Mouse (Mus musculus) lung, postnatal 14 days (tissue): ENCODE results near the gene Tbp.
"Not testable (repeated sequence)": the region's sequence is repeated elsewhere in the genome, so short reads cannot be mapped to it uniquely, and the experiment has no call there.

Experiments
- DNase-seq: peaks from one replicate; pipeline ENCODE4 v3.0.0; 2021

Gene Tbp

GRCm38 (mm10) chr17:15543868-15544267 lies 44.2 kb downstream of the Tbp start:
- not testable (repeated sequence) for DNase-seq

- DNase-seq: no peak
These were observed 46.8 kb downstream of the Tbp start for GRCm38 (mm10) chr17:15546440-15546839.

- DNase-seq: no peak
These were observed 50.0 kb downstream of the Tbp start for GRCm38 (mm10) chr17:15549713-15550112.

- DNase-seq: no peak
These were observed 60.3 kb downstream of the Tbp start for GRCm38 (mm10) chr17:15559946-15560345.

- DNase-seq: peak; percentile 100
These were observed 64.6 kb downstream of the Tbp start, which contains the start of gene Prdm9 for GRCm38 (mm10) chr17:15564014-15564927. Gene Prdm9, minus strand, starts transcription at chr17:15564354.

GRCm38 (mm10) chr17:15564928-15565300 lies 65.2 kb downstream of the Tbp start:
- no peak for DNase-seq

GRCm38 (mm10) chr17:15566908-15567307 lies 67.2 kb downstream of the Tbp start:
- no peak for DNase-seq

- DNase-seq: no peak
These were observed 75.4 kb downstream of the Tbp start for GRCm38 (mm10) chr17:15575056-15575455.

GRCm38 (mm10) chr17:15577291-15577694 lies 77.6 kb downstream of the Tbp start:
- DNase-seq: peak; percentile 40
